Mouse (Mus musculus) megakaryocyte, embryonic 14.5 days (primary cell): ENCODE results near the gene Bmp3.

Experiments
- FLI1 ChIP-seq: IDR thresholded peaks from 2 replicates; pipeline ENCODE4 v1.6.1; 2012; ENCODE audit warnings: low read length, inconsistent platforms, mixed read lengths
- GATA1 ChIP-seq: IDR thresholded peaks from 3 replicates; pipeline ENCODE4 v1.6.1; 2012; ENCODE audit warnings: mixed read lengths, low read length, inconsistent platforms, borderline replicate concordance

- TF ChIP-seq GATA1 (no peak), FLI1 (no peak)
Observed at GRCm38 (mm10) chr5:98856356-98856755, 2.1 kb downstream of the Bmp3 start.
